Mouse (Mus musculus) hindbrain, postnatal 0 days (tissue): ENCODE results near the gene Gsc. TPM values are rescaled to one million over a fixed set of nuclear protein-coding genes. Genes with fewer than 3 reads are reported as not detected.
A peak's percentile ranks its signal among the peaks of the same experiment; 100 is the strongest.

Experiments
- ATAC-seq: fragments of 200-750 bp; cut with Nextera tagmentation; 2 replicates; pipeline ENCODE4 v1.8.0; 2017; ENCODE audit warnings: mild to moderate bottlenecking, moderate TSS enrichment, moderate library complexity
- DNase-seq: peaks from one replicate; pipeline ENCODE4 v3.0.0-alpha.2; 2015; ENCODE audit warnings: low spot score
- H3K27ac ChIP-seq: fragments of 300-500 bp; sonication (generic); 2 replicates; pipeline ENCODE4 v1.5.1; 2014; ENCODE audit warnings: mild to moderate bottlenecking
- H3K27me3 ChIP-seq: fragments of 300-500 bp; sonication (generic); 2 replicates; pipeline ENCODE4 v1.6.1; 2014; ENCODE audit warnings: low read length, mixed read lengths; ENCODE audit not compliant: insufficient read depth
- H3K36me3 ChIP-seq: fragments of 300-500 bp; sonication (generic); 2 replicates; pipeline ENCODE4 v1.6.1; 2014; ENCODE audit warnings: low read length, mixed read lengths; ENCODE audit not compliant: insufficient read depth
- H3K4me1 ChIP-seq: fragments of 300-500 bp; sonication (generic); 2 replicates; pipeline ENCODE4 v1.6.1; 2014; ENCODE audit warnings: antibody characterized with exemption, low read length, mixed read lengths; ENCODE audit not compliant: insufficient read depth
- H3K4me2 ChIP-seq: fragments of 300-500 bp; sonication (generic); 2 replicates; pipeline ENCODE4 v1.6.1; 2014; ENCODE audit warnings: low read depth, mild to moderate bottlenecking, low read length, moderate library complexity, mixed read lengths
- H3K4me3 ChIP-seq: fragments of 300-500 bp; sonication (generic); 2 replicates; pipeline ENCODE4 v1.5.1; 2014; ENCODE audit warnings: low read length
- H3K9ac ChIP-seq: fragments of 300-500 bp; sonication (generic); replicated peaks from 2 replicates; pipeline ENCODE4 v1.6.1; 2014; ENCODE audit warnings: mild to moderate bottlenecking, low read length, moderate library complexity, mixed read lengths
- H3K9me3 ChIP-seq: fragments of 300-500 bp; sonication (generic); 2 replicates; pipeline ENCODE4 v1.6.1; 2016; ENCODE audit warnings: low read length, mixed read lengths
- CTCF ChIP-seq: IDR thresholded peaks from 2 replicates; pipeline ENCODE4 v1.5.1; 2016; ENCODE audit warnings: antibody characterized with exemption, control low read depth, low read depth
- WGBS: fragments of 180-500 bp; shearing (Covaris S2); extraction: QIAGEN DNeasy Blood & Tissue Kit; methylation state at CpG from one replicate; pipeline ENCODE4 v1.1.7; 2014; 5-methylcytosine and 5-hydroxymethylcytosine counted together
- polyA plus RNA-seq: library from polyadenylated mRNA; unstranded; fragments of >200 nt; fragmentation: Nextera tagmentation; extraction: Ambion mirVana; gene quantifications from 2 replicates; pipeline ENCODE4 v1.2.1, GENCODE M21; 2015
- total RNA-seq: library from RNA; depleted of rRNA; stranded (reverse); fragments of >200 nt; gene quantifications from 2 replicates; pipeline ENCODE4 v1.2.3, GENCODE M21; 2014; rRNA removed

Gsc gene
- total and polyA plus RNA-seq, 2 experiments from 2014 or later: not detected

DNA sequence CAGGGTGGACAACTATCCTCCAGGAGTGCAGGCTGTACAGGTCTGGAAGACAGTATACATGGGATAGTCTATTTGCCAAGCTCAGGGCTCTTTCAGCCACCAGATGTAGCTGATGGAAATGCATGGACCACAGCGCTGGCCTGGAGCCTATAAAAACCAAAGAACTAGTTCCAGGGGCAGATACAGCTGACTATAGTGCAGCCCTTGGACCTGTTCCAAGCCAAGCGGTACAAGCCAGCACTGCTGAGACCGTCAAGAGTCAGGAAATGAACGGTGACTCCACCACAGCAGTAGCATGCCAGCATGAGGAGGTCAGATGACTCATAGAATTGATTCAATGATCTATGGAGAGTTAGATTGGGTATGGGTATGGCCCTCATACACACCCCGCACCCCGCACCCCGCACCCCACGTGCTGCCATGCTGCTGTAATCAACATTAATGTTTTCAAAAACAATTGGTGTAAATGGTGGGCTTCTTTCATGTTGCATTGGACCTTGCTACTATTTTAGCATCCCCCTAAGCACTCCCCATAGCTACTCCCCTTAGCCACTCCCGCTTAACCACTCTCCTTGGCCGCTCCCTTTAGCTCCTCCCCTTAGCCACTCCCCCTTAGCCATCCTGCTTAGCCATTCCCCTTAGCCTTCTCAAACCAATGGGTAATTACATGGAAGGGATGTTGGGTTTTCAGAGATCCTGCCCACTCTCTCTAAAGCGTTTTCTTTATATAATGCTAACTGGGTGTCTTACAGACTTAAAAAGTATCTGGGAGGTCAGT lies 50.3 kb downstream of the Gsc start:
- H3K9ac ChIP-seq: no peak overlapping the region
- DNase-seq: peak; percentile 32
- no peak overlapping the region for H3K27ac ChIP-seq
- 57% methylated on average over 11 of the region's 11 CpGs for WGBS
- no peaks in the 10 kb centered on the region for H3K4me1 ChIP-seq
- no peaks in the 10 kb centered on the region for H3K27me3 ChIP-seq
- no peak overlapping the region for H3K4me3 ChIP-seq
- no peaks in the 10 kb centered on the region for H3K36me3 ChIP-seq
- TF ChIP-seq CTCF: no peak
- ATAC-seq: no peak
- H3K9me3 ChIP-seq: no peaks in the 10 kb centered on the region
- no peak overlapping the region for H3K4me2 ChIP-seq

Other genes with a start within 250 kb of the Gsc start
- 0.68 and 0.78 TPM in 2 replicates for gene Serpina3g, start 237.1 kb downstream of the Gsc start, total RNA-seq
- gene Serpina3g, start 237.1 kb downstream of the Gsc start, polyA plus RNA-seq: 1.1 and 1.7 TPM in 2 replicates
- 1.6 TPM in 1 of 2 replicates, not detected in the other for gene Serpina3i, start 210.2 kb downstream of the Gsc start, total RNA-seq
- not detected in 2 replicates for gene Serpina3i, start 210.2 kb downstream of the Gsc start, polyA plus RNA-seq
- not detected in 2 replicates for gene Serpina3j, start 158.8 kb downstream of the Gsc start, total RNA-seq
- not detected in 2 replicates for gene Serpina3j, start 158.8 kb downstream of the Gsc start, polyA plus RNA-seq
- gene Serpina3k, start 134.8 kb downstream of the Gsc start, total RNA-seq: not detected in 2 replicates
- not detected in 2 replicates for gene Serpina3k, start 134.8 kb downstream of the Gsc start, polyA plus RNA-seq
- gene Serpina3m, start 134.8 kb downstream of the Gsc start, total RNA-seq: not detected in 2 replicates
- not detected in 2 replicates for gene Serpina3m, start 134.8 kb downstream of the Gsc start, polyA plus RNA-seq
- 12.1 and 14.8 TPM in 2 replicates for gene Serpina3n, start 66.6 kb downstream of the Gsc start, total RNA-seq
- gene Serpina3n, start 66.6 kb downstream of the Gsc start, polyA plus RNA-seq: 6.7 and 8.5 TPM in 2 replicates